Mouse (Mus musculus) urinary bladder, postnatal 25 days (tissue): ENCODE data around the gene Syt14.

ENCODE experiments used
- DNase-seq: peaks from one replicate; pipeline ENCODE4 v3.0.0; 2022; ENCODE audit warnings: low spot score

The Syt14 gene

DNA sequence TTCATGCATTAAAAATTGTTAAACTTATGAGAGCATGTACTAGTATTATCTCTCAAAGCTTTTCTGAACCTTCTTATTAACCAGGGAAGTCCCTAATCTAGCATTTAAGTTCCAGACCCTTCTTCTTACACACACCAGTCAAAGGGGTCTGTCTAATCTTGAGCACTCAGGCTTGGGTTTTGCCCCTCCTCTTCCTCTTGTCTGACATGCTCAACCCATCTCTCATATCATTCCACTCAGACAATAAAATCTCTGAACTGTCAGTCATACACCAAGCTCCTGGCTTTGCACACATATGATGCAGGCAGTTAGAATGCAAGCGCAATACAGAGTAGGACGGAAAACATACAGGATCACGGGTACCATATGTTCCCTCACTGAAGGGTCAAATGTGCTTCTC, 48.4 kb downstream of the Syt14 start:
- DNase-seq, result no peak

DNA sequence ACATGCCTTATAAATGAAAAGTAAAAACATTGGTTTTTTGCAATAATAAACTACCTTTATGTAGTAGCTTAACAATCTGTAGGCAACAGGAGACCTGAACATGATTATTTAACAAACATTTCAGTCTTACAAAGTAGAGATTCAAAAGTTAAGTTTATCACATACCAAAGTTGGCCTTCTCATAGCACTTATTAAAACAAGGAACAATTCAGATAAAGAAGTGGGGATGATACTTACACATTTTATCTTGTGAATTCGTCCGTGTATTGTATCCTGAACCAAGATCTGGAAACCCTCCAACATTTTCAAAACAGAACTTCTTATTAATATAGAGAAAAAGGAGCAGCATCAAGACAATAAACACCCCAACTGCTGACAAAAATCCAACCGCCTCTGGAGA, 49.1 kb downstream of the Syt14 start:
- DNase-seq, result no peak

GRCm38 (mm10) chr1:192984333-192984732, 51.2 kb downstream of the Syt14 start:
- no peak for DNase-seq

DNA sequence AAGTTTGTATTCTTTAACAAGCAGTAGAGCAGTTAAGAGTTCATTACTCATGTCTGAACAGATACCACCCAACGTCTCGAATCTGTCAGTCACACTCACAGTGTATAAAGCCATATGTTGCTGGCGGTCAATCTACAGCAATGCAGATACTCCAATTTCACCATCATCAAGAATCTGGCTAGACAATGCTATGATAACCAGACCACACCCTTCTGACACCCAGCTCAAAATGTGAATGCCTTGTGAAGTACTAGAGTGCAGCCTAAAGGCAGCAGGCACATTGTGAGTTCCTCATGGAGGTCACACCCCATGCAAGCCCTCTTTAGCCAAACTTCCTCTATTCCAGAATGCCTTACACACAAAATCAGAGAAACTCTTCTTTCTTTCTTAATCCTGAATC, 53.9 kb downstream of the Syt14 start:
- no peak for DNase-seq

DNA sequence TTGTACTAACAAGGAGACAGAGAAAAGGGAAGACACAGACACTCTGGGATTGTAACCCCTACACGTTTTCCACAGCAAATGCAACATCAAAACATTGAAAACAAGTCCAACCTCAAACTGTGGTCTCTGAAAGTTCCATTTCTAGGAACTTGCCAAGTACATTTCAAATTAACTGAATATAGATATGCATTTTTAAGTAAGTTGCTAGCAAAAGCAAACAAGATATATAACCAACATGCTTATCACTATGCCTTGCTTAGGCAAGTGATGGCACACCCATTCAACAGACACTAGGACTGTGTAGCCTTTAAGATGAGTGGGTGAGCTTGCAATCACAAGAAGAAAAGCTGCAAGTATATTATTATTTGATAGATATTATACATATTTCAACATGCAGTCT, 54.5 kb downstream of the Syt14 start:
- DNase-seq, result no peak

DNA sequence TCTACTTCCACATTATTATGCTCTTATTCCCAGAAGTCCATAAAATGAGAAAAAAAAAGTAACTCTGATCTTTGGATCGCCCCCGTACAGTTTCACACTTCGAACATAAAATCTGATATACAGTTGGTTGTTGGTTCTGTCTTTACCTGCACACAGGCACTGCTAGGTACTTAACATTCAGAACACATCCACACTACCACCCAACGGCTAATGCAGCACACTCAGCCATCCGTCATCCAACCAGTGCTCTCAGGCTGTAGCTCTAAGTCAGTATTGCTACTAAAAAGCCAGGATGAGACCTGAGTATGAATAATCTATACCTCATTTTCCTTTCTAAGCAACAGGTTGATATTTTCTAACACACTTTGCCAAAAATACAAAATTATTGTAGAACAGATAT, 73.3 kb downstream of the Syt14 start:
- no peak for DNase-seq

GRCm38 (mm10) chr1:192947839-192948173, 87.8 kb downstream of the Syt14 start:
- DNase-seq, result no peak

GRCm38 (mm10) chr1:192947170-192947838, 88.3 kb downstream of the Syt14 start:
- DNase-seq, result no peak

- DNase-seq, result no peak
Observed at GRCm38 (mm10) chr1:192939033-192939432, 96.5 kb downstream of the Syt14 start.

GRCm38 (mm10) chr1:192937956-192938355, 97.6 kb downstream of the Syt14 start:
- no peak for DNase-seq

DNA sequence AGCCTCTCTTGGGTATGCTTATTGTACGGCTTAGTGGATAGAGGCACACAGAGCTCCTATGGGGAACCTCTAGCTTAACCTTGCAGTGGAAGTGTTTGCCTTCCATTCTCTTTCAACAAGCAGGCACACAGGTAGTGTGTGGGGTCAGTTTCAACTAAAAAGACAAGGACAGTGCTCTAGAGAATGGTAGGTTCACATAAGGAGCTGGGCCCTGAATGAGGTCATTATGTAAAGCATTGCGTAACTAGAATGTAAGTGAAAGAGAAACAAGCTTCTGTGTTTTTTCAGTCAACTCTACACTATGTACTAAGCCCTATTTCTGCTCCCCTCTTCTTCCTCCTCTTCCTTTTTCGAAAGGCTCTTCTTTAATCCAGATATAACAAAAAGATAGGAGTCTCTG, 103.8 kb downstream of the Syt14 start:
- DNase-seq, result no peak

GRCm38 (mm10) chr1:192912101-192912728, 123.4 kb downstream of the Syt14 start:
- DNase-seq, result peak; percentile 19

DNA sequence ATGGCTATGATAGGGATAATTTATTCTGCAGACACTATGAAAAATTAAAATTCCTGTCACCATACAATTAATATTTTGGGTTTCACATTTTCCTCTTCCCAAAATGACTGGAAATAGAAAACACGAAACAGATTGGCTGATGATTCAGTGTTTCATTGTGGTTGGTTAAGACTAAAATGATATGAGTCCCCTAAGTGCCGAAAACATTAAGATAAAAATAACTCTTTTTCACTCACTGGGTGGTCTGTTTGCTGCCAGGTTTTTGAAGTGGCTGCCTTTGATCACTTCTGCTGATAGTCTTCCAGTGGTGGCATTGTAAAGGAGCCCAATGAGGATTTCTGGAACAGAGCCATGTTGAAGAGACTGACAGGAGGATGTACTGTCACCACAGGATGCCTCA, 134.1 kb downstream of the Syt14 start:
- no peak for DNase-seq

GRCm38 (mm10) chr1:192900913-192901312, 134.7 kb downstream of the Syt14 start:
- no peak for DNase-seq

DNA sequence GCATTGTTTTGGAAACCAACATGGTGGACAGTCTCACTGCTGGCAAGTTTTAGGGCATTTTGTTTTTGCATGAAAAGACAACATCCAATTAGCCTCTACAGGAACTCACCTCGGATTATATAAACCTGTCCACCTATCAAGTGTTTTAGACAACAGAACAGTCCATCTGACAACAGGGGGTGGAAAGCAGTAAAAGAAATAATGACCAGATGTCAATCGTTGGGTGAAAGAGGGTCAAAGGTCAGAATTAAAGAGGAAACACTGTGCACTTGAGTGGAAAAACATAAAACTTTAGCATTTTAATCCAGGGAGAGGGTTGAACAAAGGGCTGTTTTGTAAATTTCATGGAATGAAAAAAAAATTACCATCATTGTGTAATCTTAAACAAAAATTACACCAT, 136.8 kb downstream of the Syt14 start:
- no peak for DNase-seq

DNA sequence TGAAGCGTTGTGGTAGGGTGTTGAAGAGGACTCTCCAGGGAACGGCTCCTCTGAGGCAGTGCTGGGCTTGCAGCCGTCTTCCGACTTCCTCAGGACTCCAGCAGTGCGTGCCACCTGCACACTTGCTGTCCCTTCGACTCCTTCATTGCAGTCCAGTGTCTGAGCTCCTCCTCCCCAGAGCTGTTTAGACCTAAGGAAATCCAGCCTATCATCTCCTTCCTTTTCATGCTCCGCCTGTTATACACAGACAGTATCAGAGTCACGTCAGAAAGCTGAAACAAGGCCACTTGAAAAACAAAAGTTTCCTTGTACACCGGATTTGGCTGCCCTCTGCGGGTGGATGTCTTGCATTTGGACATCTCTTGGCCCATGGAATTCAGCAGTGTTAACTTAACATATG, 138.4 kb downstream of the Syt14 start:
- DNase-seq, result no peak

DNA sequence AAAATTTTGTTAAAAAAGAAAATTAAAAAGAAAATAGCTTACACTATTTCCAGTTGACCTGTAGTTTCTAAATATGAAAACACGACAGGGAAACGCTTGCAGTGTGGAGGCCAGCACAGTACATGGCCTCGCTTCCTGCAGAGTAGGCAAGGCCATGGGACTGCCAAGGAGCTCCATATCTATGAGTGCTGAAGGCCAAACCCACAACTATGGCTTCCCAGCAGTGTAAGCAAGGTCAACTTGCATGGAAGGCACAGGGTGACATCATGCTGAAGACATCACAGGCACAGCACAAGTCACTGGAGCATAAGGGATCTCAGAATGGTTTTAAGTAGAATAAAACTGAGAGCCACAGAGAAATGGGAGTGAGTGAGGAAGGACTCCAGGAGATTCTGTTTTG, 139.5 kb downstream of the Syt14 start:
- DNase-seq, result no peak

DNA sequence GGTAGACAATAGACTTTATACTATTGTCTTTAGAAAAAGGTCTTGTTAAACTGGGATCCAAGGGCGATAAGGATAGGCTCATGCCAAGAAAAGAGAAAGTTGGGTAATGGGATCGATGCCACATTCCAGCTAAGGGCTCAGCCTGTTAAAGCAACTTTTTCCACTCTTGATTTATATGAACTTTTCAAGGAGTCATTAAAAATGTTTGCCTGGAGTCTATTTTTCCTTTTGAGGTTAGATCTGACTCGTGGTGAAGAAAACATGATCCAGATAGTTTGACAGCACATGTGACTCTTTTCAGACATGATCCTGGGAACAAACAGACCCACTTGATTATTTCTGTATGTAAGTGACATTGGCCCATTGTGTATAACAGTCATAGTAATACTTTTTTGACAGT, 144.9 kb downstream of the Syt14 start:
- DNase-seq, result no peak

- DNase-seq, result no peak
Observed at GRCm38 (mm10) chr1:192882617-192883295, 152.8 kb downstream of the Syt14 start.

GRCm38 (mm10) chr1:192880130-192880529, 155.4 kb downstream of the Syt14 start:
- no peak for DNase-seq

DNA sequence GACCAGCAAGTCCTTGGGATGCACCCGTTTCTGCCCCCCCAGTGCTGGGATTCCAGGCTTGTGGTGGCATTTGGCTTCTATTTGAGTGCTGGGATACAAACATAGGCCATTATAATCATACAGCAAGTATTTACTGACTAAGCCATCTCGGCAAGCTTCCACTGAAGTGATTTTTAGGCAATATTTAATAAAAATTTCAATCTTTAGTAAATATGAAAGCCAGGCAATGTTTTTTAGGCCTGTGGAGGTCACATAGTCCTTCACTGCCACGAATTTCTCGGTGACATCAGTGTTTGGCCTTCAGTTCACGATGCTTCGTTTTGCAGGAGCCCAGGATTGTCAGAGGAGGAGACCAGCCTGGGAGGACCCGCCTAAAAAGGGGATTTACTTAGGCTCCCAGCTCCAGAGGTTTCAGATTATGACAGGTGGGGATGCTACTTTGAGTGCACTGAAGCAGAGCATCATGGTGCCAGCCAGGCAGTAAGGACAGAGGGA, 156.4 kb downstream of the Syt14 start:
- DNase-seq, result no peak

- DNase-seq, result no peak
Observed at GRCm38 (mm10) chr1:192872841-192873240, 162.7 kb downstream of the Syt14 start.

DNA sequence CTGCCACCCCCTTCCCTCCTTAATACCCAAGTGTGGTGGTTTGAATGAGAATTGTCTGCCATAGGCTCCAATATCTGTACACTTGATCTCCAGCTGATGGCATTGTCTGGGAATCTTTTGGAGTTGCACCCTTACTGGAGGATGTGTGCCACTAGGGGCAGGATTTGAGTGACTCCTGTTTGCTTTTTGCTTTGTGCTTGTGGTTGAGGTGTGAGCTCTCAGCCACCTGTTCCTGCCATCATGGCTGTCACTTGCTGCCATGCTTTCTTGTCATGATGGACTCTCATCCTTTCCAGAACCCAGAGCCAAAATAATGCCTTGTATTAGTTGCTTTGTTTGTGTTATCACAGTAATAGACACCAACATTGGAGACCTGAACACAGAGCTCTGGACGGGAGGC, 165.8 kb downstream of the Syt14 start:
- no peak for DNase-seq

DNA sequence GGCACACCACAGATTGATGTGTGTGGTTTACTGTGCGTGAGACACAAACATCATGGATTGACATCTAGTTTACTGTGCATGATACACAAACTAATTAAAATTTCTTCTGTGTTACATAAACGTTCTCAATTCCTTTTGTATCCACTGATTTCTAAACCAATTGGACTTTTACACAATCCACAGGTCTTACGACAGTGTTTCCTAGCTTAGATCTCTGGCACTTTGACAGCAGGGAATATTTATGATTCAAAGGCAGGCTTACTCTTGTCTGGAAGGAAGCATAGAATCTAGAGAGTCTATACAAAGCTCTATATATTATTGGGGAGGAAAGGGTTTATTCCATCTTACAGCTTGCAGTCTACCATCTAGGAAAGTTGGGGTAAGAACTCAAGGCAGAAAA, 171.1 kb downstream of the Syt14 start:
- DNase-seq, result no peak
